Mouse (Mus musculus) cerebral cortex, adult 2 months (tissue): Measurements from ENCODE around the gene Pxmp4.

ENCODE experiments used
- WGBS: fragments of 180-500 bp; shearing (Covaris S2); methylation state at CpG from one replicate; pipeline ENCODE4 v1.1.7; 2018; 5-methylcytosine and 5-hydroxymethylcytosine counted together

The Pxmp4 gene

DNA sequence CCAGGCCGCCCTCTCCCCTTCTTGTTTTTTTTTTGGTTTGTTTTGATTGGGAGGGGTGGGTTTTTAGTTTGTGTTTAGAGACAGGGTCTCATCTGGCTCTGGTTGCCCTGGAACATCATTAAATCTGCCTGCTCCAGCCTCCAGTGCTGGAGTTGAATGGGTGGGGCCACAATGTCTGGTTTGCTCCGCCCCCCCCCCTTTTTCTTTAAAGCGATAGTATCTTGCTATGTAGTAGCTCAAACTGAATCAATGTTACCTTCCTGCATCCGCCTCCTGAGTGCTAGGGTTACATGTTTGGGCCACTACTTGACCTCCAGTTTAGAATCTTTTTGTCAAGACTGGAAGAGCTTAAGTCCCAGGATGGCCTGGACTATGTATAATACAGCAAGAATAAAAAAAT lies 32.2 kb downstream of the Pxmp4 start:
- WGBS: 90% methylated on average over 4 of the region's 4 CpGs

DNA sequence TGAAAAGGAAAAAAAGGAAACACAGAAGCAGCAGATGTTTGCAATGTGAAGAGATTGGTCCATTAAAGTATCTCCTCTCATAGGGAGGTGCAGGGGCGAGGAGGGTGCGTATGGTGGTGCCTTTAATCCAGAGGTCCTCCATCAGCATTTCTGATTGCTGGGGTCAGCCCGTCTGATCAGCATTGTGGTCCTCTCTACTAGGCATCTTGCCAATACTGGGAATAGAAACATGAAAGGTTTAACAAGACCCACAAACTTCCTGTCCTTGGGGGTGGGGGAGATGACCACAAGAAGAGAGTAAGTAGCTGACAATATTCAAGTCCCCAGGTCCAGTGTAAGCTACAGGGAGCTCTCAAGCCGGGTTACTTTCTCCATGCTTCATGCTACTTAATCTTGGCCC lies 32.8 kb downstream of the Pxmp4 start:
- WGBS: 69% methylated on average over 4 of the region's 4 CpGs

DNA sequence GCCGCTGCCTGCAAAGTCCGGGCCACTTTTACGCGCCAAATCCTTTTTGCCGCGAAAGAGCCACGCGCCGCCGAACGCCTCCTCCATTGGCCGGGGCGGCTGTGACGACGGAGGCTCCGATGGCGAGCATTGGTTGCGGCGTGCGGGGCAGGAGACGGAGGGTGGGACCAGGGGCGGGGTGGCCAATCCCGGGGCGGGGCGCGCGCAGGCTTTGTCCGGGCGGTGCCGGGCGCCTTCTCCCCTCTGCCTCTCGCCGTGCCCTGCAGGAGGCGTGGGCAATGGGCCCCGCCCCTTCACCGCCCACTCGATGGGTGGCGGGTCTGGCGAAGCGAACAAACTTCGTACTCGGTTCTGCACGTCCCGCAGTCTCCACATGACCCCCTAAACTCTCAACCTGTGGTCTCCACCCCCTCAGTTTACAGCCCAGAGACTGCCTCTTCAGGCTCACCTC lies 33.6 kb downstream of the Pxmp4 start, which contains the start of gene E2f1:
TSS of gene E2f1 (minus strand) at position 57 of the 451 bp plus-strand sequence.
- WGBS: under 1% methylated on average over 42 of the region's 44 CpGs

DNA sequence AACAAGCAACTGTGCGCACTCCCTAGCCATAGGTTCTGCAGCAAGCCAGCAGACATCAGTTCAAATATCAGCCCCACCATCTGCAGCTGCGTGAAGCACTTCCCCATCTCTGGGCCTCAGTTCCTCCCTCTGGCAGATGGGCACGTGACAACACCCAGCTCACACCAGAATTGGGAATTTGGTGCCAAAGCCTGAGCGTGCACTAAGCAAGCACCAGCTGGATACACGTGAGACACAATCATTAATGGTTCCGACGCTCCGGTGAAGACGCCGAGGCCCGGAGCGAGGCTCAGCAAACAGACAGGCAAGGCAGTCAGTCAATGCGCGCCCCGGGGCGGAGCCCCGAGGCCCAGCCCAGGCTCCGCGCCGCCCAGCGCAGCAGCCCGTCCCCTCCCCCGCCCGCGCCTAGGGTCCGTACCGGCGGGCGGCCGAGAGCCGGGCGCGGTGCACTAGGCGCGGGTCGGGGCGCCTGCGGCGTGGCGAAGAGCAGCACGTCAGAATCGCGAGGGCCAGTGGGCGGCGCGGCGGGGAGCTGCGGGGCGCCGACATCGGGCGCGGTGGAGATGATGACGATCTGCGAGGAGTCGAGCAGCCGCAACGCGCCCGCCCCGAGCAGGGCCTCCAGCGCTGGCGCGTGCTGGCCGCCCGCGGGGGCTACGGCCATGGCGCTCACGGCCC lies 34.3 kb downstream of the Pxmp4 start:
- 1% methylated on average over 65 of the region's 70 CpGs for WGBS

DNA sequence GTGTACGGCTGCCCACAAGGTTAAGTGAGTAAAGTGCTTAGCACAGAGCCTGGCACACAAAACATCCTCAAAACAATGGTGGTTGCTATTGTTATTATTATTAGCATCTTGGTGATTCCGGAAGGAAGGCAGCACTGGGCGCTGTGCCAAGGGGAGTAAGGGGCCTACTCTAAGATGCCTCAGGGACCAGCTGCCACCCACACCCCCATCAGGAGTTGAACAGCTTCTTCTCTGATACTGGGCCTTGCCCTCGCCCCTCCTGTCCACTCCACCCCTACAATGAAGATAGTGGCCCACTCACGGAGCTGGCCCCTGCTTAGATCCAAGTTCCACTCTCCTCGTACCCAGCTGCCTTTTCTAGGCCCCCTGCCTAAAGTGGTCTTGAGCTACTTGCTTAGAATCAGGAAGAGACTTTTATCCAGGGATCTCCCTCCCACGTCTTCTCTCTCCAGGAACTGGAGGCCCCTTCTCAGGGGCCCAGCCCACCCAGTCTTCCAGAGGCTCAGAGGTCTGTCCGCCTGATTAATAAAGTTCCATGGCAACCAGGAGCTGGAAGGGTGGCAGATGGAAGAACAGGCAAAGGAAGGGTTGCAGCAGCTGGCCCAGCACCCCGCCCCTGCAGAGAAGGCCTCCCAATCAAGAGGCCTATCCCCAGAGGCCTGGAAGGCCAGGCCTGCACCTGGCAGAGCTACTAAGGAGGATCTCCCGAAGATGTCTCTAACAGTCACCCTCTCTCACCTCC lies 35.0 kb downstream of the Pxmp4 start:
- 43% methylated on average over 10 of the region's 10 CpGs for WGBS

DNA sequence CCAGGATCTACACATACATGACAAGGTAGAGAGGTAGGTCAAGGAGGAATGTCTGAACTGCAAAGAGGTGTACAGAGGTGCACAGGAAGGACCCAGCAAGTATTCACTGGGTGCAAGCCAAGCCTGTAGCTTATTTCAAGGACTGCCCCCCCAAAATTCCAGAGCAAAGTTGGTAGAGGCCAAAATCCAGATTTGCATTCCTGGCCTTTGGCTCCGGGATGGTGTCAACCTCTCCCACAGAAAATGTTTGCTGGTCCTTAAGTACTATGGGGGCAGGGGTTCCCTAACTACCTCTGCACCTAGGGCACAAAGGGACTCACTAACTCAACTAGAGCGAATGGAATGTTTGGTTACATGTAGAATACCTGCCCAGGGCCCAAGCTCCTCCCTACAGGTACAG lies 35.7 kb downstream of the Pxmp4 start:
- WGBS: 87% methylated on average over 2 of the region's 2 CpGs

DNA sequence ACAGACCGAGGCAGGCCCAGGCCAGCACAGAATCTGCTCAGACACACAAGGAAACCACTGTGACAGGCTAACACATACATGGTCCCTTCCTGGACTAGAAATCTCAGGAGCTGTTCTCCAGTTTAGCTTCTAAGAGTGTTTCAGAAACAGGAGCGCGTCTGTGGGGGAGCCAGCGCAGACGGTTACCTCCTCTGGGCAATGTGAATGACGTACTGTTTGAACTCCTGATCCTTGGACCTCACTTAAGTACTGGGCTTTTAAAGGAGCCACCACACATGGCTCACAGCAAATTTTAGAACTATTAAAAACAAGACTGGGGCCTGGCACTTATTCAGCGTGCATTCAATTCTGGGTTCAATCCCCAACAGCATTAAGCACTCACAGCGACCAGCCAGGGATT lies 36.9 kb downstream of the Pxmp4 start:
- 79% methylated on average over 8 of the region's 8 CpGs for WGBS

DNA sequence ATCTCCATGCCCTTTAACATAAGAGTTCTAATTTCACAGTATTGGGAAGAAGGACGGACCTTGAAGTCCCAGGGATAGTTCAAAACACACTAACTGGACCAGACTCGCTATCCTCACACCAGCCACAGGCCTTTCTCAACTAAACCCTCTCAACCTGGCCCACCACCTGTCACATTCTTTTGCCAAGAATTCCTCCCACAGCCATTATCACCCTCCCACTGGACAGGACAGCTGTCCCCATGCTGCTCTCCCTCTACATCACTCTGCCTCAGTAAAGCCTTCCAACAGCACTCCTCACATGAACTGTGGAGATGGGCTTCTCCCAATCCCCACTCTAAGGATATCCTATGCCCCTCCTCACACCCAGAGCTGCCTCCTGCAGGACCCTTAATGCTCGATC lies 37.9 kb downstream of the Pxmp4 start:
- 75% methylated on average over 3 of the region's 3 CpGs for WGBS

DNA sequence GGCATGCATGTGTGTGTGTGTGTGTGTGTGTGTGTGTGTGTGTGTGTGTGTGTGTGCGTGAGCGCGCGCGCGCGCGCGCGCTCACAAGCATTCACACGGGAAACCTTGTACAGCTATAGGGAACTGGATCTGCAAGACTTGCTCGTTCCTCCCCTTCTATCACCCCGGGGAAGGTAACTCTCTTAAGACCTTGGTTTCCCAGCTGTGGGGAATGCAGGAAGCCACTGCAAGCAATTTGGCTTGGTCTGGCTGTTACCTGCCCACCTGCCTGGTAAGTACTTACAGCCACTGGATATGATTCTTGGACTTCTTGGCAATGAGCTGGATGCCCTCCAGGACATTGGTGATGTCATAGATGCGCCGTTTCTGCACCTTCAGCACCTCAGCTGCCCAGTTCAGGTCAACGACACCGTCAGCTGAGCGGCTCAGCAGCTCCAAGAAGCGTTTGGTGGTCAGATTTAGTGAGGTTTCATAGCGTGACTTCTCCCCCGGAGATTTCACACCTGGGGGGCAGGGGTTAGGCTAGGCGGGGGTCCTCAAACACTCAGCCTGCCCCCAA lies 39.8 kb downstream of the Pxmp4 start:
- WGBS: 94% methylated on average over 22 of the region's 22 CpGs

DNA sequence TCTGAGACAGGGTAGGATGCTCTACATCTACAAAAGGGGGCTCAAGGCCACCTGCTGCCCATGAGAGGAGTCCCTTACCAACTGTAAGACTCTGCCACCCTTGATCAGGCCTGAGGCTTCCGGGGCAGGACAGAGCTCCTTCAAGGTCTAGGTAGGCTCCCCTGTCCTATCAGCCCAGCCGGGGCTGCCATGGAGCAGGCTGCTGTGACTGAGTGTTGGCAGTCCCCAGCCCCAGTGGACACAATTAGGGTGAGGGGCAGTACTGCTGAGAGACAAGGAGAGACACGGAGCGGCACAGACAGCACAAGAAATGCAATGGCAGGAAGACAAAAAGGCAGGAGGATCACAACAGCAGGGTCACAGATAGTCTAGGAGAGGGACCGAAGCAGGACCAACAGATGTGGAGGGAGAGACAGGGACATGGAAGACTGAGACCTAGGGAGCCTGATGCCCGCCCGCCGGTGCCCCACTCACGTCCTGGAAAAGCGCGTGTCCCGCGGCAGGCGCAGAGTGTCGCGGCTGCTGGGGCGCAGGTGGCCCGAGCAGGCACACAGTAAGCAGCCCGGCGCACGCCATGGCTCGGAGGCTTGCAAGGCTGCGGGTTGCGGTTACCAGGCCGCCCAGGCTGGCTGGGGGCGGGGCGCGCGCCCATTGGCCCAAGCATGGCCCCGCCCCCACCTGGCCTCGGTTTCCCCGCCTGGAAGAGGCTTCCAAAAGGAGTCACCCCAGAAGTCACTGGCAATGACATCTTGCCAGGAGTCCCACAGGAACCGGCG lies 45.1 kb downstream of the Pxmp4 start, which contains the start of gene Necab3:
TSS of gene Necab3 (minus strand) at position 627 of the 776 bp plus-strand sequence.
- WGBS: 8% methylated on average over 33 of the region's 34 CpGs

DNA sequence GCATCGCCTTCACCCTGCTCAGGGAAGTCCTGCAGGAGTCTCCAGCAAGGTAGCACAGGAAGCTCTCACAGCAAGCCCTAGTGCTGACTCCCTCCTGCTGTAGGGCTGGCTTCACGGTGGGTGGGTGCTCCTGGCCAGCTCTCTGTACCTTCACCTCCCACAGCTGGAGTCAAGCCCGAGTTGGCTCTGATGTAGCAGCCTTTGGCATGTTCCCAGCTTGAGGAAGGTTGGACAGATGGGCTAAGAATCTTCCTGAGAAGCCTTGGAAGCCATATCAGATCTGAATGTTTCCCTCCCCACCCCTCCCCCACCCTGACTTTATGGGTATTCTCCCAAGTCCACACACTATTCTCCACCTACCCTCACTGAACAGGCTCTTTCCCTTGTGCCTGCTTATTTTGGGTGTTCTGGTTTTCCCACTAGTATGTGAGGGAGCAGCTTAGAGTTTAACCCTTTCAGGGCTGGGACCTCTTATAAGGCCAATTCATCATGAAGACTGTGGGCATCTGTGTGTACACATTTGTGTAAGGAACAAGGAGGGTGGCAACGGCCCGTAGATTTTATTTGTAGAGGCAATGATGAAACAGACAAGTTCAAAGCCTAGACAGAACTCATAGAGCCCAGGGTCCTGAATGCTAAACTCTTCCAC lies 46.2 kb downstream of the Pxmp4 start:
- WGBS: 40% methylated on average over 5 of the region's 5 CpGs

DNA sequence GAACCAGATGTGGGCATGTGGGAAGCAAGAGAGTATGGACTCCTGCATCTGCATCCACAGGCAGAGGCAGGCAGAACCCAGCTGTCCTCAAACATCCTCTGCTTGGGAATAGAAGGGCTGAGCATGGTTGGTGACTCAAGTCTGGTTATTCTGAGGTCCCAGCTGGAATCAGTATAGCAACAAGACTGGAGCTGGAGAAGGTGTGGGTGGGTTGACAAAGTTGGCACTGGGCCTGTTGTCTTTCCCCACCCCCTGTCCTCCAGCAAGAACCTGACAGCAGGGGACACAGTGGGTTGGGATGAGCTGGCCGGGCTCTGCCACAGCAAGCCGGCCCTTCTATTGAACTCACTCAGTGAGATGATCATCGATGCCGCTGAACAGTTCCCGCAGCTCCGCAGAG lies 48.3 kb downstream of the Pxmp4 start:
- WGBS: 34% methylated on average over 6 of the region's 6 CpGs

DNA sequence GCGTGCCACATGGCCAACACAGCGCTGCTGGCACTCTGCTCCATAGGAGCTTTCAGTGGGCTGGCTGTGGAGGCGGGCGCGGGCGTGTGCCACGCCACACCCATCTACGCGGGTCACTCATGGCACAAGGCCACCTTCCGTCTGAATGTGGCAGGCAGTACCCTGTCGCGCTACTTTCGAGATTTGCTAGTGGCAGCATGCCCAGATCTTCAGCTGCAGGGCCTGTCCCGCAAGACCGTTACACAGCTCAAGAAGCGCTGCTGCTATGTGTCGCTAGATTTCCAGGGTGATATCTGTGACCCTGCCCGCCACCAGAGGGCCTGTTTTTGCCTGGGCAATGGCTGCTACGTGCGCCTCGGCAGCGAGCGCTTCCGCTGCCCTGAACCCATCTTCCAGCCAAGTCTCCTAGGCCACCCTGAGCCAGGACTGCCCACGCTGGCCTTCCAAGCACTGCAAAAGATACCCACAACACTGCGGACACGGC lies 51.0 kb downstream of the Pxmp4 start:
- 18% methylated on average over 27 of the region's 27 CpGs for WGBS

DNA sequence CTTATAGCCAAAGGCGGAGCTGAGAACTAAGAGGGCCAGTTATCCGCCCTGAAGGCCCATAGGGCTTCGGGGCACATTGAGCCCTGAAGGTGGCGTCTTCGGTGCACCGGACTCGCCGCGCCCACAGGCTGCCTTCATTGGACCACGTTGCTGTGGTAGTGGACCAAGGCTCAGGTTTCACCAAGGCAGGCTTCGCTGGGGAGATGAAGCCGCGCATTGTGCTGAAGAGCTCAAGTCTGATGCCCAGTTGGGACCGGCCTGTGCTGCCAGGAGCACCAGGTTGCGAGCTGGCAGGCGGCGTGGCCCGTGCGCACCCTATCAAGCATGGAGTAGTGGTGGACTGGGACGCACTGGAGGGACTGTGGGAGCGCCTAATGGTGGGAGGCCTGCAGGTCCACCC lies 51.6 kb downstream of the Pxmp4 start:
- WGBS: 52% methylated on average over 21 of the region's 21 CpGs

DNA sequence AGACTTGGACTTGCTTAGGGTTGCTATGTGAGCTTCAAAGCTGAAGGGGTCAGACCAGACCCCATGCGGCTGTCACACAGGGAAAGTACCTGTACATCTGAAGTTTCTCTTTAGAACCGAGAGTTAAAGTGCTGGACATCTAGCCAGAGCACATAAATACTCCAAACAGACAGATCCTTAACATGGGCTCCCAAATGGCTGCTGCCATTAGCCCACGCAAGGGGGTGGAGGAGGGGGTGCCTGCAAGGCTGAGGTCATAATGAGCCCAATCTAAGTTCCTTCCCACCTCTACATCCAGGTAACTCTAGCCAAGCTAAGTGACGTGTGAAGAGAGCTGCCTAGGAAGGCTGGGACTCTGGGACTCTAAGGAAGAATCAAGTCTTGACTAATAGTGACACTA lies 52.0 kb downstream of the Pxmp4 start, which contains the start of gene Actl10:
TSS of gene Actl10 (plus strand) at position 301 of the 400 bp plus-strand sequence.
- 84% methylated on average over 4 of the region's 4 CpGs for WGBS

DNA sequence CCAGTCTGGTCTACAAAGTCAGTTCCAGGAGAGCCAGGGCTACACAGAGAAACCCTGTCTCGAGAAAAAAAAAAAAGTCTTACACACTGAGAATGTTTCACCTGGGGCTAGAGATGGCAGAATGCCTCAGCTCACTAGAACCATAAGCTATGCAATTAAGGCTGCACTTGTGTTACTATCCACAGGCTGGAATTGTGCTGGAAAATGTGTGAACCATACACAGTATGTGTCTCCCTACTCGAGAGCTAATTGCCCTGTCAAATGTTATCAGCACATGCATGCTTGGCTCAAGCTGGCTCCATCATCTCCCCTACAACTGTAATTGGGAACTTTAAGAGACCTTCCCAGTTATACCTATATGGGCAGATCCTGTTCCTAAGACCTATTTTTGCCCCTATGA lies 52.6 kb downstream of the Pxmp4 start:
- 70% methylated on average over 2 of the region's 2 CpGs for WGBS

DNA sequence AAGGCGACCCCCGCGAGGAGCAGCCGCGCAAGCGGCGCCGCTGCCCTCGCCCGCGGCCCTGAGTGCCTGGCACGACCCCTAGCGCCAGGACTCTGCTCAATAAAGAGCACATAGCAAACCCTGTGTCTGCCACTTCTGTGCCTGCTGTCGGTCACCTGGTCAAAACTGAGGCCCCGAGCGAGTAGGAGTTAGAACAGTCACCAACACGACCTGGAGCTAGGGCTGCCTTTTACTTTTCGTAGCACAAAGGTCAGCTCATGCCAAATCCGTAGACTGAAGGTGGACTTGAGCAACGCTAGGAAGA lies 53.7 kb downstream of the Pxmp4 start:
- 12% methylated on average over 20 of the region's 20 CpGs for WGBS

DNA sequence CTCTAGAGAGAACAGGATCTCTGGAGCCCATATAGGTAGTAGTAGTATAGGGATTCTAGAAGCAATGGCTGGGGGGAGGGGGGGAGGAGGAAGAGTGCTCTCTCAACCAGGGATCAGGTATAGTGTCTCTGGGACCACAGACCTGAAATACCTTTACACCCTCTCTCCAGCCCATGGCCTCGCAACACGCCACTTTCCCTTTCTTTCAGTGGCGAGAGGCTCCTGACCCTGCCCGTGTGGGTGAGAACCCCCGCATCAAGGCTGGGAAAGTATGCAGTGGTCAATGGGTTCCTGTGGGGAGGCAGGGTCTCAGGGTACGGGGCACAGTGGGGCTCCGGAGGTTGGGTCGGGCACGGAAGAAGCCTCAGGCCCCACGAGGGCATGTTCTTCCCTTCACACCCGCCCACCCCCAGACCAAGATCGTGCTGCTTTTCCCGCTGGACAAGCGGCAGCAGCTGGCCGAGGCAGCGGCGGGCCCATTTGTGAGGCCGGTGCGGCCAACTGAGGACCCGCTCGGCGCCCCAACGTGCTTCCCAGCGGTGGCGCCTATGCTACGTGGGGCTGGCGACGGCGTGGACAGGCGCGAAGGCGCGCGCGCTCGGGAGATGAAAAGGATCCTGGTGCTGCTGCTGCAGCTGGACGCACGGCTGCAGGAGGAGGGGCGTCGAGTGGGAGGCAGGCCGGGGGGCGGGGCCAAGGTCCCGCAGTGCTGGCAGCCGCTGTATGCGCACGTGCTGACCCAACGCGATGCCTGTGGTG lies 54.2 kb downstream of the Pxmp4 start:
- 8% methylated on average over 48 of the region's 48 CpGs for WGBS

DNA sequence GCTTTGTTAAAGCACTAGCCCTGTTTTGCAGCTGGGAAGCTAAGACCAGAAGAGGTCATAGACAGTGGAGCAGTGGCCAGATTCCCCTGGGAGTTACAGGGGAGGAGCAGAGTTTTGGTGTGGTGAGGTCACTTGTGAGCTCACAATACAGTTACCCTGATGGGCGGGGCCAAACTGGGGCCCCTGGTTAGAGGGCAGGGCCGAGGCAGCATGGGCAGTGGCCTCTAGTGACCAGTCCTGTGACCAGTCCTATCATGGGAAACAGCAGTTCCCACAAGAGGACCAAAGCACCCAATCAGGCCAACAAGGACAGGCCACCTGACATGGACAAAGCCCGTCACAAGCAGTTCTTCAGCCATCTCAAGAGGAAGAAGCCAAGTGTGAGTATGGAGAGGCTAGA lies 54.8 kb downstream of the Pxmp4 start:
- 68% methylated on average over 3 of the region's 3 CpGs for WGBS

DNA sequence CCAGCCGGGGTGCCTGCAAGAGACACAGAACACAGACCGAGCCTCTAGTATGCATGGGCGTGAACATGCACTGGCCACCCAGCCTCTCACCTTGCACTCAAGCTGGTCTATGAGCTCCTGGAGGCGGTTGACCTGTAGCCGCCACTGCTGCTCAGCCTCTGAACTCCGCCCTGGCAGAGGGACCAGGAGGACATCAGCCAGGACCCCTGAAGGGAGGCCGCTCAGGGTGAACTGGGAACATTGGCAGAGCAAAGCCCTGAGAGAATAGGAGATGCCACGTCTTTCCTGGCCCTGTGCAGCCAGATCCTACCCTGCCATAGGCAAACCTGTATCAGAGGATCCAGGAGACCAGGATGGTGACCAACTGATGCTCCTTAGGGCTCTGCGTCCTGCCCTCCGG lies 56.8 kb downstream of the Pxmp4 start, which contains the start of gene 1700003F12Rik:
TSS of gene 1700003F12Rik (plus strand) at position 375 of the 400 bp plus-strand sequence.
- WGBS: 92% methylated on average over 10 of the region's 10 CpGs
